Mouse (Mus musculus): ENCODE data around the gene Lalba. TPM values are rescaled to one million over a fixed set of nuclear protein-coding genes. Genes with fewer than 3 reads are reported as not detected.

The Lalba gene
- polyA plus RNA-seq, 1 experiment from 2014 or later, result not detected

Small RNA genes within 50 kb of the gene (microRNA-seq; reads per million reads assigned to microRNA genes)
- 1.3 reads per million for gene Mir1291

Other genes starting within 250 kb of the Lalba start
- gene Olfr286, start 248.3 kb downstream of the Lalba start, polyA plus RNA-seq (2014; fragmentation: Nextera tagmentation; extraction: Ambion mirVana), result not detected in 2 replicates
- not detected in 2 replicates for gene H1fnt, start 225.4 kb downstream of the Lalba start, polyA plus RNA-seq (2014; fragmentation: Nextera tagmentation; extraction: Ambion mirVana)
- 1.6 and 1.9 TPM in 2 replicates for gene Zfp641, start 186.6 kb downstream of the Lalba start, polyA plus RNA-seq (2014; fragmentation: Nextera tagmentation; extraction: Ambion mirVana)
- not detected in 2 replicates for gene Olfr285, start 165.4 kb downstream of the Lalba start, polyA plus RNA-seq (2014; fragmentation: Nextera tagmentation; extraction: Ambion mirVana)
- not detected in 2 replicates for gene Olfr284, start 141.7 kb downstream of the Lalba start, polyA plus RNA-seq (2014; fragmentation: Nextera tagmentation; extraction: Ambion mirVana)
- gene Olfr283, start 101.8 kb downstream of the Lalba start, polyA plus RNA-seq (2014; fragmentation: Nextera tagmentation; extraction: Ambion mirVana), result not detected in 2 replicates
- gene Olfr282, start 51.5 kb downstream of the Lalba start, polyA plus RNA-seq (2014; fragmentation: Nextera tagmentation; extraction: Ambion mirVana), result not detected in 2 replicates
- gene Olfr281, start 30.1 kb downstream of the Lalba start, polyA plus RNA-seq (2014; fragmentation: Nextera tagmentation; extraction: Ambion mirVana), result not detected in 2 replicates
- gene OR5BS1P, start 12.8 kb downstream of the Lalba start, polyA plus RNA-seq (2014; fragmentation: Nextera tagmentation; extraction: Ambion mirVana), result not detected in 2 replicates
- gene Olfr279, start 9.7 kb upstream of the Lalba start, polyA plus RNA-seq (2014; fragmentation: Nextera tagmentation; extraction: Ambion mirVana), result not detected in 2 replicates
- 131 and 140 TPM in 2 replicates for gene Kansl2, start 51.5 kb upstream of the Lalba start, polyA plus RNA-seq (2014; fragmentation: Nextera tagmentation; extraction: Ambion mirVana)
- 60.7 and 61.9 TPM in 2 replicates for gene Ccnt1, start 88.2 kb upstream of the Lalba start, polyA plus RNA-seq (2014; fragmentation: Nextera tagmentation; extraction: Ambion mirVana)
- 0.44 TPM in 1 of 2 replicates, not detected in the other for gene 4930415O20Rik, start 88.3 kb upstream of the Lalba start, polyA plus RNA-seq (2014; fragmentation: Nextera tagmentation; extraction: Ambion mirVana)
- gene Adcy6, start 127.4 kb upstream of the Lalba start, polyA plus RNA-seq (2014; fragmentation: Nextera tagmentation; extraction: Ambion mirVana), result 9.3 and 10.6 TPM in 2 replicates
- 35.5 and 39.5 TPM in 2 replicates for gene Cacnb3, start 148.1 kb upstream of the Lalba start, polyA plus RNA-seq (2014; fragmentation: Nextera tagmentation; extraction: Ambion mirVana)
- gene Ddx23, start 180.2 kb upstream of the Lalba start, polyA plus RNA-seq (2014; fragmentation: Nextera tagmentation; extraction: Ambion mirVana), result 24.8 and 24.9 TPM in 2 replicates
- 6.1 and 6.3 TPM in 2 replicates for gene Rnd1, start 194.7 kb upstream of the Lalba start, polyA plus RNA-seq (2014; fragmentation: Nextera tagmentation; extraction: Ambion mirVana)
- gene Ccdc65, start 225.5 kb upstream of the Lalba start, polyA plus RNA-seq (2014; fragmentation: Nextera tagmentation; extraction: Ambion mirVana), result 0.71 and 1.4 TPM in 2 replicates
- gene Fkbp11, start 245.5 kb upstream of the Lalba start, polyA plus RNA-seq (2014; fragmentation: Nextera tagmentation; extraction: Ambion mirVana), result 10.3 and 10.5 TPM in 2 replicates

All from midbrain, embryonic 11.5 days (tissue).